ENCODE assay signal across 25 mouse cellular contexts in genomic region chr8:56700580-56701145, GRCm38 (mm10).
DNase-seq lines count a peak whose midpoint lies in the region; ATAC-seq and TF ChIP-seq lines count a peak whose summit lies in the region.
"Had no signal": no experiment of that assay in that cellular context is flagged by ENCODE, and none has a peak within 500 bp of the region (broad histone marks: within the 10 kb centered on the region; RNA-seq: fewer than 3 reads in every experiment).

No protein-coding gene starts in this region.

- H3K27ac ChIP-seq in intestine, embryonic 14.5 days (ENCODE audit: low read depth) = no peak overlapping the region; the same call in 1 of the 2 replicates
- H3K27ac ChIP-seq in intestine, postnatal 0 days (ENCODE audit: low read depth, low read length) = no peak overlapping the region
- H3K27ac ChIP-seq in midbrain, embryonic 11.5 days (ENCODE audit: low read depth, low read length) = no peak overlapping the region
- no peak overlapping the region for H3K27ac ChIP-seq in midbrain, embryonic 16.5 days (ENCODE audit: low read length)
- no peak overlapping the region; the same call in 1 of the 2 replicates for H3K27ac ChIP-seq in stomach, embryonic 15.5 days
- H3K27ac ChIP-seq in forebrain, embryonic 16.5 days (ENCODE audit: low read length) = no peak overlapping the region
- H3K27ac ChIP-seq in kidney, embryonic 15.5 days = no peak overlapping the region
- H3K27ac ChIP-seq: embryonic facial prominence, embryonic 12.5 days; embryonic facial prominence, embryonic 15.5 days; heart, adult 2 months; heart, embryonic 10.5 days; heart, embryonic 13.5 days; hindbrain, embryonic 12.5 days; hindbrain, embryonic 15.5 days had no signal

- peak; percentile 82 for ATAC-seq in intestine, embryonic 14.5 days (replicated peaks; ENCODE audit: low FRiP score, low TSS enrichment, low read depth)
- ATAC-seq in intestine, postnatal 0 days = no peak
- ATAC-seq in midbrain, embryonic 11.5 days (ENCODE audit: low FRiP score) = no peak
- no peak for ATAC-seq in midbrain, embryonic 16.5 days
- ATAC-seq in stomach, embryonic 15.5 days (ENCODE audit: insufficient read depth, low FRiP score, low read depth) = peak; percentile 76; the same call in 1 of the 2 replicates
- ATAC-seq in forebrain, embryonic 16.5 days = no peak
- no peak for ATAC-seq in kidney, embryonic 15.5 days (replicated peaks; ENCODE audit: low FRiP score)
- ATAC-seq: forebrain, embryonic 14.5 days; Patski had no signal

- no peak overlapping the region for H3K9ac ChIP-seq in intestine, embryonic 14.5 days (ENCODE audit: low read length)
- no peak overlapping the region for H3K9ac ChIP-seq in intestine, postnatal 0 days (ENCODE audit: low read depth, low read length)
- H3K9ac ChIP-seq in midbrain, embryonic 11.5 days (ENCODE audit: low read length) = no peak overlapping the region
- H3K9ac ChIP-seq in midbrain, embryonic 16.5 days (ENCODE audit: low read depth, low read length) = no peak overlapping the region
- H3K9ac ChIP-seq in stomach, embryonic 15.5 days = no peak overlapping the region
- no peak overlapping the region for H3K9ac ChIP-seq in forebrain, embryonic 16.5 days (replicated peaks; ENCODE audit: low read depth, low read length)
- no peak overlapping the region for H3K9ac ChIP-seq in kidney, embryonic 15.5 days
- H3K9ac ChIP-seq: embryonic facial prominence, embryonic 12.5 days; embryonic facial prominence, embryonic 15.5 days; heart, embryonic 13.5 days; hindbrain, embryonic 12.5 days; hindbrain, embryonic 15.5 days had no signal

- H3K27me3 ChIP-seq in intestine, embryonic 14.5 days (replicated peaks; ENCODE audit: control insufficient read depth, insufficient read depth, low read length) = no peaks in the 10 kb centered on the region
- H3K27me3 ChIP-seq in intestine, postnatal 0 days (replicated peaks; ENCODE audit: control insufficient read depth, insufficient read depth, low read length) = no peaks in the 10 kb centered on the region
- no peaks in the 10 kb centered on the region for H3K27me3 ChIP-seq in midbrain, embryonic 11.5 days (ENCODE audit: control insufficient read depth, insufficient read depth, low read length)
- H3K27me3 ChIP-seq in midbrain, embryonic 16.5 days (ENCODE audit: control insufficient read depth, insufficient read depth, low read depth, low read length) = no peaks in the 10 kb centered on the region
- no peaks in the 10 kb centered on the region for H3K27me3 ChIP-seq in stomach, embryonic 15.5 days (replicated peaks)
- no peaks in the 10 kb centered on the region for H3K27me3 ChIP-seq in forebrain, embryonic 16.5 days (replicated peaks; ENCODE audit: control insufficient read depth, insufficient read depth, low read length)
- H3K27me3 ChIP-seq in kidney, embryonic 15.5 days = no peaks in the 10 kb centered on the region
- H3K27me3 ChIP-seq: CH12.LX; embryonic facial prominence, embryonic 12.5 days; embryonic facial prominence, embryonic 15.5 days; heart, embryonic 13.5 days; hindbrain, embryonic 12.5 days; hindbrain, embryonic 15.5 days had no signal

- TF ChIP-seq CTCF in intestine, postnatal 0 days (IDR thresholded peaks at IDR 0.05; ENCODE audit: low read depth) = no peak

- H3K4me3 ChIP-seq in intestine, embryonic 14.5 days (ENCODE audit: low read depth, low read length) = no peak overlapping the region
- H3K4me3 ChIP-seq in intestine, postnatal 0 days (ENCODE audit: low read depth, low read length) = no peak overlapping the region
- no peak overlapping the region for H3K4me3 ChIP-seq in midbrain, embryonic 11.5 days (ENCODE audit: low read depth, low read length)
- no peak overlapping the region for H3K4me3 ChIP-seq in midbrain, embryonic 16.5 days (ENCODE audit: low read depth, low read length)
- H3K4me3 ChIP-seq in stomach, embryonic 15.5 days (replicated peaks) = no peak overlapping the region
- H3K4me3 ChIP-seq in forebrain, embryonic 16.5 days (replicated peaks; ENCODE audit: low read length) = no peak overlapping the region
- no peak overlapping the region for H3K4me3 ChIP-seq in kidney, embryonic 15.5 days (replicated peaks)
- H3K4me3 ChIP-seq: embryonic facial prominence, embryonic 12.5 days; embryonic facial prominence, embryonic 15.5 days; heart, adult 2 months; heart, embryonic 10.5 days; heart, embryonic 13.5 days; hindbrain, embryonic 12.5 days; hindbrain, embryonic 15.5 days had no signal

- no peaks in the 10 kb centered on the region for H3K36me3 ChIP-seq in intestine, embryonic 14.5 days (ENCODE audit: control insufficient read depth, insufficient read depth, low read length)
- H3K36me3 ChIP-seq in intestine, postnatal 0 days (ENCODE audit: control insufficient read depth, insufficient read depth) = no peaks in the 10 kb centered on the region
- H3K36me3 ChIP-seq in midbrain, embryonic 11.5 days (ENCODE audit: control insufficient read depth, insufficient read depth, low read length) = no peaks in the 10 kb centered on the region
- H3K36me3 ChIP-seq in midbrain, embryonic 16.5 days (ENCODE audit: control insufficient read depth, insufficient read depth, low read length) = no peaks in the 10 kb centered on the region
- no peaks in the 10 kb centered on the region for H3K36me3 ChIP-seq in stomach, embryonic 15.5 days
- H3K36me3 ChIP-seq in forebrain, embryonic 16.5 days (ENCODE audit: control insufficient read depth, insufficient read depth) = no peaks in the 10 kb centered on the region
- no peaks in the 10 kb centered on the region for H3K36me3 ChIP-seq in kidney, embryonic 15.5 days
- H3K36me3 ChIP-seq: embryonic facial prominence, embryonic 12.5 days; embryonic facial prominence, embryonic 15.5 days; G1E; heart, embryonic 10.5 days; heart, embryonic 13.5 days; hindbrain, embryonic 12.5 days; hindbrain, embryonic 15.5 days had no signal

- no peak overlapping the region for H3K4me2 ChIP-seq in intestine, embryonic 14.5 days (ENCODE audit: low read length)
- H3K4me2 ChIP-seq in intestine, postnatal 0 days (replicated peaks; ENCODE audit: low read depth) = no peak overlapping the region
- H3K4me2 ChIP-seq in midbrain, embryonic 11.5 days = no peak overlapping the region
- no peak overlapping the region for H3K4me2 ChIP-seq in midbrain, embryonic 16.5 days (ENCODE audit: low read length)
- no peak overlapping the region for H3K4me2 ChIP-seq in stomach, embryonic 15.5 days
- no peak overlapping the region for H3K4me2 ChIP-seq in forebrain, embryonic 16.5 days (ENCODE audit: low read length)
- no peak overlapping the region for H3K4me2 ChIP-seq in kidney, embryonic 15.5 days
- H3K4me2 ChIP-seq: embryonic facial prominence, embryonic 12.5 days; embryonic facial prominence, embryonic 15.5 days; heart, embryonic 13.5 days; hindbrain, embryonic 12.5 days; hindbrain, embryonic 15.5 days had no signal

- H3K4me1 ChIP-seq in intestine, embryonic 14.5 days (replicated peaks; ENCODE audit: control insufficient read depth, insufficient read depth, low read length) = peaks cover 8% of the 10 kb centered on the region; the same call in 1 of the 2 replicates
- H3K4me1 ChIP-seq in intestine, postnatal 0 days (replicated peaks; ENCODE audit: control insufficient read depth, insufficient read depth, low read length) = no peaks in the 10 kb centered on the region
- H3K4me1 ChIP-seq in midbrain, embryonic 11.5 days (ENCODE audit: control insufficient read depth, insufficient read depth, low read length) = no peaks in the 10 kb centered on the region
- no peaks in the 10 kb centered on the region for H3K4me1 ChIP-seq in midbrain, embryonic 16.5 days (ENCODE audit: control insufficient read depth, insufficient read depth, low read length)
- H3K4me1 ChIP-seq in stomach, embryonic 15.5 days = no peaks in the 10 kb centered on the region
- no peaks in the 10 kb centered on the region for H3K4me1 ChIP-seq in forebrain, embryonic 16.5 days (replicated peaks; ENCODE audit: control insufficient read depth, insufficient read depth, low read length)
- no peaks in the 10 kb centered on the region for H3K4me1 ChIP-seq in kidney, embryonic 15.5 days
- H3K4me1 ChIP-seq: embryonic facial prominence, embryonic 12.5 days; embryonic facial prominence, embryonic 15.5 days; heart, embryonic 10.5 days; heart, embryonic 13.5 days; hindbrain, embryonic 12.5 days; hindbrain, embryonic 15.5 days had no signal

- 29% methylated on average over 2 of the region's 2 CpGs for WGBS in intestine, embryonic 14.5 days
- 56% methylated on average over 2 of the region's 2 CpGs for WGBS in intestine, postnatal 0 days
- WGBS in midbrain, embryonic 11.5 days = 87% methylated on average over 2 of the region's 2 CpGs
- 88% methylated on average over 2 of the region's 2 CpGs for WGBS in midbrain, embryonic 16.5 days
- WGBS in stomach, embryonic 15.5 days = 38% methylated on average over 2 of the region's 2 CpGs
- 90% methylated on average over 2 of the region's 2 CpGs for WGBS in forebrain, embryonic 16.5 days
- 70% methylated on average over 2 of the region's 2 CpGs for WGBS in kidney, embryonic 15.5 days

- DNase-seq in intestine, embryonic 14.5 days (ENCODE audit: low spot score) = peak; percentile 66
- peak; percentile 26 for DNase-seq in midbrain, embryonic 11.5 days (ENCODE audit: low spot score, missing footprints)
- DNase-seq: adrenal gland, postnatal 10 days; B cell, adult 2 months; cerebellum, adult 11 months; cerebellum, adult 2 months; cerebellum, adult 9-11 months; cerebellum, postnatal 25 days; gastrocnemius, postnatal 10 days; heart, adult 2 months had no signal

- no peaks in the 10 kb centered on the region for H3K9me3 ChIP-seq in intestine, embryonic 14.5 days (ENCODE audit: control insufficient read depth, low read length)
- H3K9me3 ChIP-seq in intestine, postnatal 0 days (ENCODE audit: control insufficient read depth) = no peaks in the 10 kb centered on the region
- H3K9me3 ChIP-seq in midbrain, embryonic 11.5 days (ENCODE audit: control insufficient read depth, low read length) = no peaks in the 10 kb centered on the region
- H3K9me3 ChIP-seq in midbrain, embryonic 16.5 days (replicated peaks; ENCODE audit: control insufficient read depth, low read length, poor library complexity, severe bottlenecking) = no peaks in the 10 kb centered on the region
- no peaks in the 10 kb centered on the region for H3K9me3 ChIP-seq in stomach, embryonic 15.5 days
- no peaks in the 10 kb centered on the region for H3K9me3 ChIP-seq in forebrain, embryonic 16.5 days (ENCODE audit: control insufficient read depth, low read length)
- no peaks in the 10 kb centered on the region for H3K9me3 ChIP-seq in kidney, embryonic 15.5 days (replicated peaks)
- H3K9me3 ChIP-seq: embryonic facial prominence, embryonic 12.5 days; embryonic facial prominence, embryonic 15.5 days; G1E; heart, embryonic 10.5 days; heart, embryonic 13.5 days; hindbrain, embryonic 12.5 days; hindbrain, embryonic 15.5 days had no signal

Comparison
In these comparisons a context has a peak if more than half of its experiments do, and no peak if none do; other contexts are left out.
1. ATAC-seq: peak in intestine, embryonic 14.5 days (single experiment) and stomach, embryonic 15.5 days (single experiment); none in intestine, postnatal 0 days (single experiment), midbrain, embryonic 11.5 days (single experiment), midbrain, embryonic 16.5 days (single experiment), forebrain, embryonic 16.5 days (single experiment) and kidney, embryonic 15.5 days (single experiment).